Mouse (Mus musculus): ENCODE results near the gene Ifi35. TPM values are rescaled to one million over a fixed set of nuclear protein-coding genes. Genes with fewer than 3 reads are reported as not detected.
"Not testable (repeated sequence)": the region's sequence is repeated elsewhere in the genome, so short reads cannot be mapped to it uniquely, and the experiment has no call there.

Gene Ifi35
- polyA plus RNA-seq, 1 experiment from 2014 or later, result 3.8 TPM

DNA sequence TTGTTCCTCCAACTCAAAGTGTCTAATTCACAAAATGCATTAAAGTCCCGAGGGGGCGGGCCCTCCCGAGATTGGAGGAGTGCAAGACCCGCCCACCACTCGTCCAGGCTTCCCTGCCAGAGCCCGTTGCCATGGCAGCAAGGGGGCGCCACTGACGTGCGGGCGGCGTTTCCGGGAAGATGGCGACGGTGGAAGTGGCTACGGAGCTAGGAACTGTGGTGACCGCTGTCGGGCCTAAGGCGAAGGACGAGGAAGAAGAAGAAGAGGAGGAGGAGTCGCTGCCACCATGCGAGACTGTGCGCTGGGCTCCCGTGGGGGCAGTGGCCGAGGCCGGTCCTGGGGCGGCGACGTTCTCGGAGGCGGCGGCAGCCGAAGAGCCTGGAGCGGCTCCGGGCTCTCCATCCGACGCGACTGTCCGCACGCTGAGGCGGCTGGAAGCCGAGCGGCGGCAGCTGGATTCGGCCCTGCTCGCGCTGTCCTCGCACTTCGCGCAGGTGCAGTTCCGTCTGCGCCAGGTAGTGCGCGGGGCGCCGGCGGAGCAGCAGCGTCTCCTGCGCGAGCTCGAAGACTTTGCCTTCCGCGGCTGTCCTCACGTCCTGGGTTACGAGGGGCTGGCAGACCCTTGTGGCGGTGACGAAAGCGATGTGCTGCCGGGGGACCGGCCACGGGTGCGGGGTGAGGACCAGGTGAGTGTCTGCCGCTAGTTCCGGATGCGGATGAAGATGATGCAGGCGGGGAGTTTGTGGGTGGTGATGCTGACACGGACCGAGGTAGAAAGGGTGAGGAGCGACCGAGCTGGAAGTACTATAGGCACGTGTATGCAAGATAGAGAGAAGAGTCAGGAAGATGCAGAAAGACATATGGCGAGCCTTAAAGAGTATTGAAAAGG is 23.0 kb upstream of the Ifi35 start, which contains the start of the genes Rundc1 and Ptges3l:
Rundc1 (plus strand) TSS at position 161 of the 889 bp plus-strand sequence.
Ptges3l (minus strand) TSS at position 409 of the 889 bp plus-strand sequence.
- H3K4me2 ChIP-seq (ENCODE audit: low read depth, low read length, severe bottlenecking), result peak within 1 kb of the TSS; percentile 84
- peaks cover 4% of the 10 kb centered on the region; the same call in 1 of the 2 replicates for H3K36me3 ChIP-seq (ENCODE audit: control insufficient read depth, insufficient read depth, low read length)
- WGBS, result under 1% methylated on average over 80 of the region's 81 CpGs
- peak within 1 kb of the TSS; percentile 95 for H3K4me3 ChIP-seq (ENCODE audit: low read depth, low read length)
- H3K9me3 ChIP-seq (ENCODE audit: control insufficient read depth, low read length), result no peaks in the 10 kb centered on the region
- H3K27ac ChIP-seq (ENCODE audit: low read depth, low read length), result peak within 1 kb of the TSS; percentile 8
- DNase-seq (ENCODE audit: low spot score) (peak; percentile 99), ATAC-seq (replicated peaks; ENCODE audit: low FRiP score) (peak; percentile 95)
- peak within 1 kb of the TSS; percentile 78 for H3K9ac ChIP-seq (ENCODE audit: low read length)
- no peaks in the 10 kb centered on the region for H3K27me3 ChIP-seq (ENCODE audit: control insufficient read depth, insufficient read depth, low read length)
- H3K4me1 ChIP-seq (replicated peaks; ENCODE audit: control insufficient read depth, insufficient read depth, low read length), result peaks cover 7% of the 10 kb centered on the region; the same call in 1 of the 2 replicates

DNA sequence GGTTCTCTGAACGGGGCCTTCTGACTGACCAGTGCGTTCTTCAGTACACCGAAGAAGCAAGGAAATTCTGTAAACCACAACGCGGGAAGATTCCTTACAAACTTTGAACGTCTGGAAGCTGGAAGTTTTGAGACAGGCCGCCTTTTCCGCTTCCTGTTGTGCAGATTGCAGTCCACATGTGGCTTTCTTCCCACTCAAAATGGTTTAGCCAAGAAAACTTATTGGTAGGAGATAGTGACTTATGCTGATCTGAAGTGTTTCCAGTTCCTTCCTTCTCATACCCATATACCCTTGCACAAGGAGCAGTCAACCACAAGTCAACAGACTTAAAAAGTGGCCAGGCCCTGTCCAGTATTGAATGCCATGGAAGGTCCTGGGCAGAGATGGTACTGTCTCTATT is 22.0 kb upstream of the Ifi35 start:
- Histone ChIP-seq H3K27me3 (ENCODE audit: control insufficient read depth, insufficient read depth, low read length) (no peaks in the 10 kb centered on the region), H3K4me2 (ENCODE audit: low read depth, low read length, severe bottlenecking) (peak overlapping the region; percentile 84), H3K36me3 (ENCODE audit: control insufficient read depth, insufficient read depth, low read length) (peaks cover 4% of the 10 kb centered on the region; the same call in 1 of the 2 replicates), H3K4me3 (ENCODE audit: low read depth, low read length) (peak overlapping the region; percentile 95), H3K9ac (ENCODE audit: low read length) (peak overlapping the region; percentile 78), H3K4me1 (replicated peaks; ENCODE audit: control insufficient read depth, insufficient read depth, low read length) (peaks cover 7% of the 10 kb centered on the region; the same call in 1 of the 2 replicates), H3K27ac (ENCODE audit: low read depth, low read length) (no peak overlapping the region), H3K9me3 (ENCODE audit: control insufficient read depth, low read length) (no peaks in the 10 kb centered on the region)
- ATAC-seq (replicated peaks; ENCODE audit: low FRiP score), result no peak
- 72% methylated on average over 8 of the region's 8 CpGs for WGBS
- DNase-seq (ENCODE audit: low spot score), result no peak

DNA sequence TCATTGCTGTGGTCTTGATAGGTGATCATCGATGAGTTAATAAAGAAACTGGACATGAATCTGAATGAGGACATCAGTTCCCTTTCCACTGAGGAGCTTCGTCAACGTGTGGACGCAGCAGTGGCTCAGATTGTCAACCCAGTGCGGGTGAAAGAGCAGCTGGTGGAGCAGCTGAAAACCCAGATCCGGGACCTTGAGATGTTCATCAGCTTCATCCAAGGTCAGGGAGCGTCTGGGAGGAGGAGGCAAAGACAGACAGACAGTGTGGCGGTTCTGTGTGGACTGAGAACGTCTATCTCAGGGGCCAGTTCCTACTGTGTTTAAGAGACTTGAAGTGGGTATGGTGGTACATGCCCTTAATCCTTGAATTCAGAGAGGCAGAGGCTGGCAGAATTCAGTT is 16.9 kb upstream of the Ifi35 start:
- WGBS, result 91% methylated on average over 9 of the region's 9 CpGs
- Histone ChIP-seq H3K4me2 (ENCODE audit: low read depth, low read length, severe bottlenecking) (no peak overlapping the region), H3K27ac (ENCODE audit: low read depth, low read length) (no peak overlapping the region), H3K27me3 (ENCODE audit: control insufficient read depth, insufficient read depth, low read length) (no peaks in the 10 kb centered on the region), H3K4me3 (ENCODE audit: low read depth, low read length) (no peak overlapping the region), H3K36me3 (ENCODE audit: control insufficient read depth, insufficient read depth, low read length) (peaks cover 9% of the 10 kb centered on the region; the same call in 1 of the 2 replicates), H3K9me3 (ENCODE audit: control insufficient read depth, low read length) (no peaks in the 10 kb centered on the region), H3K9ac (ENCODE audit: low read length) (no peak overlapping the region), H3K4me1 (replicated peaks; ENCODE audit: control insufficient read depth, insufficient read depth, low read length) (no peaks in the 10 kb centered on the region)
- ATAC-seq (replicated peaks; ENCODE audit: low FRiP score) (no peak), DNase-seq (ENCODE audit: low spot score) (no peak)

DNA sequence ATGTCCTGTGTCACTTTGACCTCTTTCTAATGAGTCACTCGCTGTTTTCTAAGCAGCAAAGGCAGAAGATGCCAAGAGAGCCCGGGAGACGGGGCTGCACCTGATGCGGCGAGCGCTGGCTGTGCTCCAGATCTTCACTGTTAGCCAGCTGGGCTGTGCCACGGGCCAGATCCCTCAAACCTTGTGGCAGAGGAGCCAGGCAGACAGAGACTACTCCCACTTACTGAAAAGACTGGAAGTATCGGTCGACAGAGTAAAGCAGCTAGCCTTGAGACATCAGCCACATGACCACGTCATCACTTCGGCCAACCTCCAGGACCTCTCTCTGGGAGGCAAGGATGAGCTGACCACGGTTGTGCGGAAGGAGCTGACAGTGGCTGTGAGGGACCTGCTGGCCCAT is 14.8 kb upstream of the Ifi35 start:
- Histone ChIP-seq H3K4me3 (ENCODE audit: low read depth, low read length) (no peak overlapping the region), H3K9ac (ENCODE audit: low read length) (no peak overlapping the region), H3K36me3 (ENCODE audit: control insufficient read depth, insufficient read depth, low read length) (peaks cover 9% of the 10 kb centered on the region; the same call in 1 of the 2 replicates), H3K27me3 (ENCODE audit: control insufficient read depth, insufficient read depth, low read length) (no peaks in the 10 kb centered on the region), H3K27ac (ENCODE audit: low read depth, low read length) (no peak overlapping the region), H3K9me3 (ENCODE audit: control insufficient read depth, low read length) (no peaks in the 10 kb centered on the region), H3K4me2 (ENCODE audit: low read depth, low read length, severe bottlenecking) (no peak overlapping the region), H3K4me1 (replicated peaks; ENCODE audit: control insufficient read depth, insufficient read depth, low read length) (no peaks in the 10 kb centered on the region)
- 93% methylated on average over 13 of the region's 13 CpGs for WGBS
- no peak for ATAC-seq (replicated peaks; ENCODE audit: low FRiP score)
- DNase-seq (ENCODE audit: low spot score), result no peak

DNA sequence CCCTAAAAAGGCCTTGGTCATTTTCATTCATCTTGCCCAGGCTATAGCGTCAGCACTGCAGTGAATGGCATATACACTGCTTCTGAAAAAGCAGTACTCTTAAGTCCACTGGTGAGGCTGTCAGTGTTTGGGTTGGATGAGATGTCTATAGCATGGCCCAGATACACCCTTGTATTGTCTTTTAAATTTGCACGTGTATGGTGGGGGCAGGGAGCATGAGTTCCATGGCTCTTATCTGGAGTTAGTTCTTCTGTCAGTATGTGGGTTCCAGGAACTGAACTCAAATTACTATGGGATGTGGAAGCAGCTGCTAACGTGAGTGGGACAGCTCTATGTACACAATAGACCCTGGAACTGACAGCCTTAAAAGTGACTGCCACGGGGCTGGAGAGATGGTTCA is 12.4 kb upstream of the Ifi35 start:
- DNase-seq (ENCODE audit: low spot score) (no peak), ATAC-seq (replicated peaks; ENCODE audit: low FRiP score) (no peak)
- Histone ChIP-seq H3K36me3 (ENCODE audit: control insufficient read depth, insufficient read depth, low read length) (peaks cover 5% of the 10 kb centered on the region; the same call in 1 of the 2 replicates), H3K4me3 (ENCODE audit: low read depth, low read length) (no peak overlapping the region), H3K9ac (ENCODE audit: low read length) (no peak overlapping the region), H3K4me1 (replicated peaks; ENCODE audit: control insufficient read depth, insufficient read depth, low read length) (no peaks in the 10 kb centered on the region), H3K9me3 (ENCODE audit: control insufficient read depth, low read length) (no peaks in the 10 kb centered on the region), H3K27me3 (ENCODE audit: control insufficient read depth, insufficient read depth, low read length) (no peaks in the 10 kb centered on the region), H3K27ac (ENCODE audit: low read depth, low read length) (no peak overlapping the region), H3K4me2 (ENCODE audit: low read depth, low read length, severe bottlenecking) (no peak overlapping the region)
- WGBS, result 87% methylated on average over 4 of the region's 4 CpGs

DNA sequence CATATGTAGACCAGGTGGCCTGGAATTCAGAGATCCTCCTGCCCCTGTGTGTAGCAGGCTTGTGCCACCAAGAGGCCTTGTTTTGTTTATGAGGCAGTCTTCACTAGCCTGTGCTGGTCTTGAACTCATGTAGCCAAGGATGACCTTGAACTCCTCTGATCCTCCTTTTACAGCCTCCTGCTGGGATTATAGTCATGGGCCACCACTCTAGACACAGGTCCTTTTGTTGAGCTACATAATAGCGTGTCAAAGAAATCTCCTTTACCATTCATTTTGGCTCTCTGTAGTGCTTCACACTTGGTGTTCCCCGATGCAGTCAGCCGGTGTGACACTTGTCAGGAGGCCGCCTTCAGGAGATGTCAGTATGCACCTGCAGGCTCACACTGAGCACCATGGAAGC is 11.3 kb upstream of the Ifi35 start:
- no peak overlapping the region for H3K4me2 ChIP-seq (ENCODE audit: low read depth, low read length, severe bottlenecking)
- WGBS, result 59% methylated on average over 4 of the region's 4 CpGs
- no peaks in the 10 kb centered on the region for H3K27me3 ChIP-seq (ENCODE audit: control insufficient read depth, insufficient read depth, low read length)
- H3K4me1 ChIP-seq (replicated peaks; ENCODE audit: control insufficient read depth, insufficient read depth, low read length), result no peaks in the 10 kb centered on the region
- H3K36me3 ChIP-seq (ENCODE audit: control insufficient read depth, insufficient read depth, low read length), result peaks cover 5% of the 10 kb centered on the region; the same call in 1 of the 2 replicates
- no peak for DNase-seq (ENCODE audit: low spot score)
- ATAC-seq (replicated peaks; ENCODE audit: low FRiP score), result no peak
- H3K9ac ChIP-seq (ENCODE audit: low read length), result no peak overlapping the region
- no peak overlapping the region for H3K4me3 ChIP-seq (ENCODE audit: low read depth, low read length)
- no peak overlapping the region for H3K27ac ChIP-seq (ENCODE audit: low read depth, low read length)
- no peaks in the 10 kb centered on the region for H3K9me3 ChIP-seq (ENCODE audit: control insufficient read depth, low read length)

DNA sequence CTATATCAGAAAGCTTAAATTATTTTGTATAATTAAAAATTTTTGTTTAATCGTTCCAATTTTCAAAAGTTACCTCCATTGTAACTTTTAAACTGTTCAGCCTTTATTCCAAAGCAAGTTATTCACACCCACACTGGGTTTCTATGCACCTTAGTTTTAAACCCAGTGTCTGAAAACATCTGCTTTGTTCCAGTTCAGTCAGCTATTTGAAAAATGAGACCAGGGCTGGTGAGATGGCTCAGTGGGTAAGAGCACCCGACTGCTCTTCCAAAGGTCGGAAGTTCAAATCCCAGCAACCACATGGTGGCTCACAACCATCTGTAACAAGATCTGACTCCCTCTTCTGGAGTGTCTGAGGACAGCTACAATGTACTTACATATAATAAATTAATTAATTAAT is 10.2 kb upstream of the Ifi35 start:
- not testable (repeated sequence) for H3K27ac ChIP-seq (ENCODE audit: low read depth, low read length); H3K9me3 ChIP-seq (ENCODE audit: control insufficient read depth, low read length); H3K4me1 ChIP-seq (replicated peaks; ENCODE audit: control insufficient read depth, insufficient read depth, low read length); H3K4me2 ChIP-seq (ENCODE audit: low read depth, low read length, severe bottlenecking); ATAC-seq (replicated peaks; ENCODE audit: low FRiP score); H3K36me3 ChIP-seq (ENCODE audit: control insufficient read depth, insufficient read depth, low read length); H3K27me3 ChIP-seq (ENCODE audit: control insufficient read depth, insufficient read depth, low read length); H3K4me3 ChIP-seq (ENCODE audit: low read depth, low read length); H3K9ac ChIP-seq (ENCODE audit: low read length); DNase-seq (ENCODE audit: low spot score)
- 59% methylated on average over 3 of the region's 3 CpGs for WGBS

DNA sequence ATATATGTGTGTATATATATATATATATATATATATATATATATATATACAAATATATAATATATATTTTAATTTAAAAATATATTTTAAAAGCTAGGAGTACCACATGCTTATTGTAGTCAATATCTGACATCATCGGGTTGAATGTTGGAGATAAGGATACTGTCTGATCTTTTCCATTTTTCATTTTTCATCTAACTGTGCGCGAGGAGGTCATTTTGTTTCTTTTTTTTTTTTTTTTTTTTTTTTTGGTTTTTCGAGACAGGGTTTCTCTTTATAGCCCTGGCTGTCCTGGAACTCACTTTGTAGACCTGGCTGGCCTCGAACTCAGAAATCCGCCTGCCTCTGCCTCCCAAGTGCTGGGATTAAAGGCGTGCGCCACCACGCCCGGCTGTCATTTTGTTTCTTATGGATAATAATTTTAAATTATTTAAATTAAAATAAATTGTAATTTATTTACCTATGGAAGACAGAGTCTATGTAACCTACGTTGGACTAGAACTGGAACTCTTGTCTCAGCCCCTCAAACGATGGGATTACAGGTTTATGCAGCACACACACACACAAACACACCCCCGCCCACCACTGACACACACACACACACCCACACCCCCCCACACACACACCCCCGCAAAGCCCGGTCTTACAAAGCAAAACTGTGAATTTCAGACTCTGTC is 6.6 kb upstream of the Ifi35 start:
- not testable (repeated sequence) for H3K9ac ChIP-seq (ENCODE audit: low read length); H3K27ac ChIP-seq (ENCODE audit: low read depth, low read length)
- WGBS, result 36% methylated on average over 14 of the region's 15 CpGs

More for the DNA sequence above, 6.6 kb upstream of the Ifi35 start:
- H3K4me3 ChIP-seq (ENCODE audit: low read depth, low read length), result peak overlapping the region; percentile 90; the same call in 1 of the 2 replicates
- not testable (repeated sequence) for H3K9me3 ChIP-seq (ENCODE audit: control insufficient read depth, low read length); DNase-seq (ENCODE audit: low spot score); H3K4me1 ChIP-seq (replicated peaks; ENCODE audit: control insufficient read depth, insufficient read depth, low read length); H3K27me3 ChIP-seq (ENCODE audit: control insufficient read depth, insufficient read depth, low read length)
- peak overlapping the region; percentile 40; the same call in 1 of the 2 replicates for H3K4me2 ChIP-seq (ENCODE audit: low read depth, low read length, severe bottlenecking)
- 0 out of 2 replicates have a peak, but pooled peaks have one; percentile 12 for ATAC-seq (replicated peaks; ENCODE audit: low FRiP score)
- H3K36me3 ChIP-seq (ENCODE audit: control insufficient read depth, insufficient read depth, low read length), result peaks cover 15% of the 10 kb centered on the region; the same call in 1 of the 2 replicates
